Mouse (Mus musculus) stomach, embryonic 14.5 days (tissue): ENCODE measurements around the gene Mmp15. TPM values are rescaled to one million over a fixed set of nuclear protein-coding genes. Genes with fewer than 3 reads are reported as not detected.
A peak's percentile ranks its signal among the peaks of the same experiment; 100 is the strongest.

Experiments
- ATAC-seq: fragments of 200-750 bp; cut with Nextera tagmentation; 2 replicates; pipeline ENCODE4 v1.8.0; 2017; ENCODE audit warnings: low read depth, moderate TSS enrichment; ENCODE audit not compliant: insufficient number of reproducible peaks, insufficient read depth, low FRiP score
- H3K27ac ChIP-seq: fragments of 300-500 bp; sonication (generic); 2 replicates; pipeline ENCODE4 v1.5.1; 2014; ENCODE audit warnings: mild to moderate bottlenecking, low read length, moderate library complexity, mixed read lengths
- H3K27me3 ChIP-seq: fragments of 300-500 bp; sonication (generic); 2 replicates; pipeline ENCODE4 v1.6.1; 2014; ENCODE audit warnings: low read length, control low read depth, mixed read lengths; ENCODE audit not compliant: control insufficient read depth, insufficient read depth
- H3K36me3 ChIP-seq: fragments of 300-500 bp; sonication (generic); 2 replicates; pipeline ENCODE4 v1.6.1; 2014; ENCODE audit warnings: mild to moderate bottlenecking, control low read depth, low read length, moderate library complexity, mixed read lengths; ENCODE audit not compliant: control insufficient read depth, insufficient read depth
- H3K4me1 ChIP-seq: fragments of 300-500 bp; sonication (generic); 2 replicates; pipeline ENCODE4 v1.6.1; 2014; ENCODE audit warnings: low read length, control low read depth, mixed read lengths; ENCODE audit not compliant: control insufficient read depth, insufficient read depth
- H3K4me2 ChIP-seq: fragments of 300-500 bp; sonication (generic); replicated peaks from 2 replicates; pipeline ENCODE4 v1.6.1; 2014; ENCODE audit warnings: low read depth, low read length, control low read depth
- H3K4me3 ChIP-seq: fragments of 300-500 bp; sonication (generic); 2 replicates; pipeline ENCODE4 v1.5.1; 2014; ENCODE audit warnings: low read depth, low read length, control low read depth
- H3K9ac ChIP-seq: fragments of 300-500 bp; sonication (generic); replicated peaks from 2 replicates; pipeline ENCODE4 v1.6.1; 2014; ENCODE audit warnings: low read depth, mild to moderate bottlenecking, control low read depth, low read length, moderate library complexity, mixed read lengths
- H3K9me3 ChIP-seq: fragments of 300-500 bp; sonication (generic); 2 replicates; pipeline ENCODE4 v1.6.1; 2016; ENCODE audit warnings: low read depth, low read length, control low read depth; ENCODE audit not compliant: control insufficient read depth
- WGBS: fragments of 180-500 bp; shearing (Covaris S2); extraction: QIAGEN DNeasy Blood & Tissue Kit; methylation state at CpG from one replicate; pipeline ENCODE4 v1.1.7; 2014; 5-methylcytosine and 5-hydroxymethylcytosine counted together
- polyA plus RNA-seq: library from polyadenylated mRNA; unstranded; fragments of >200 nt; fragmentation: Nextera tagmentation; extraction: Ambion mirVana; gene quantifications from 2 replicates; pipeline ENCODE4 v1.2.1, GENCODE M21; 2014

Gene Mmp15
- polyA plus RNA-seq, 1 experiment from 2014 or later, result 21.5 TPM

- H3K27ac ChIP-seq, result no peak overlapping the region
- peaks cover 5% of the 10 kb centered on the region; the same call in 1 of the 2 replicates for H3K36me3 ChIP-seq
- H3K27me3 ChIP-seq, result 0 out of 2 replicates have a peak, but pooled peaks cover 2% of the 10 kb centered on the region
- no peaks in the 10 kb centered on the region for H3K9me3 ChIP-seq
- 56% methylated on average over 19 of the region's 19 CpGs for WGBS
- no peak overlapping the region for H3K9ac ChIP-seq
- H3K4me2 ChIP-seq, result no peak overlapping the region
- no peak for ATAC-seq
- peaks cover 11% of the 10 kb centered on the region; the same call in 1 of the 2 replicates for H3K4me1 ChIP-seq
- H3K4me3 ChIP-seq, result no peak overlapping the region
These were observed 3.0 kb upstream of the Mmp15 start for GRCm38 (mm10) chr8:95348811-95349630.

GRCm38 (mm10) chr8:95351461-95351860, 607 bp upstream of the Mmp15 start:
- Histone ChIP-seq H3K27ac (peak overlapping the region; percentile 81; the same call in 1 of the 2 replicates), H3K27me3 (0 out of 2 replicates have a peak, but pooled peaks cover 2% of the 10 kb centered on the region), H3K9me3 (no peaks in the 10 kb centered on the region), H3K9ac (no peak overlapping the region), H3K4me2 (peak overlapping the region; percentile 76), H3K4me3 (peak overlapping the region; percentile 72), H3K36me3 (no peaks in the 10 kb centered on the region), H3K4me1 (peaks cover 11% of the 10 kb centered on the region; the same call in 1 of the 2 replicates)
- ATAC-seq, result peak; percentile 33; the same call in 1 of the 2 replicates
- 4% methylated on average over 15 of the region's 15 CpGs for WGBS

- peak overlapping the region; percentile 80 for H3K9ac ChIP-seq
- WGBS, result 3% methylated on average over 62 of the region's 62 CpGs
- H3K9me3 ChIP-seq, result no peaks in the 10 kb centered on the region
- H3K4me2 ChIP-seq, result peak overlapping the region; percentile 76
- no peaks in the 10 kb centered on the region for H3K36me3 ChIP-seq
- peak overlapping the region; percentile 81 for H3K27ac ChIP-seq
- peaks cover 7% of the 10 kb centered on the region; the same call in 1 of the 2 replicates for H3K4me1 ChIP-seq
- peak overlapping the region; percentile 72 for H3K4me3 ChIP-seq
- ATAC-seq, result peak; percentile 59
- 0 out of 2 replicates have a peak, but pooled peaks cover 2% of the 10 kb centered on the region for H3K27me3 ChIP-seq
These were observed 1.1 kb downstream of the Mmp15 start for GRCm38 (mm10) chr8:95352871-95353866.

GRCm38 (mm10) chr8:95354606-95355005, 2.5 kb downstream of the Mmp15 start:
- no peak overlapping the region for H3K9ac ChIP-seq
- WGBS, result 85% methylated on average over 2 of the region's 2 CpGs
- no peaks in the 10 kb centered on the region for H3K36me3 ChIP-seq
- no peak overlapping the region for H3K4me3 ChIP-seq
- H3K4me2 ChIP-seq, result 0 out of 2 replicates have a peak overlapping the region, but pooled peaks have one; percentile 76
- H3K27me3 ChIP-seq, result 0 out of 2 replicates have a peak, but pooled peaks cover 2% of the 10 kb centered on the region
- H3K4me1 ChIP-seq, result peaks cover 13% of the 10 kb centered on the region
- ATAC-seq, result no peak
- H3K9me3 ChIP-seq, result no peaks in the 10 kb centered on the region
- no peak overlapping the region for H3K27ac ChIP-seq

- Histone ChIP-seq H3K4me2 (no peak overlapping the region), H3K27ac (peak overlapping the region; percentile 63; the same call in 1 of the 2 replicates), H3K4me1 (peaks cover 21% of the 10 kb centered on the region), H3K36me3 (no peaks in the 10 kb centered on the region), H3K9ac (0 out of 2 replicates have a peak overlapping the region, but pooled peaks have one; percentile 3), H3K4me3 (no peak overlapping the region), H3K9me3 (no peaks in the 10 kb centered on the region; the same call in 1 of the 2 replicates), H3K27me3 (0 out of 2 replicates have a peak, but pooled peaks cover 1% of the 10 kb centered on the region)
- WGBS, result 36% methylated on average over 7 of the region's 8 CpGs
- peak; percentile 34 for ATAC-seq
These were observed 6.7 kb downstream of the Mmp15 start for GRCm38 (mm10) chr8:95358550-95359411.

GRCm38 (mm10) chr8:95360181-95361015, 8.3 kb downstream of the Mmp15 start:
- H3K27ac ChIP-seq, result peak overlapping the region; percentile 58; the same call in 1 of the 2 replicates

GRCm38 (mm10) chr8:95361016-95361341, 8.9 kb downstream of the Mmp15 start:
- no peak overlapping the region for H3K4me2 ChIP-seq
- no peak overlapping the region for H3K27ac ChIP-seq
- H3K4me1 ChIP-seq, result peaks cover 21% of the 10 kb centered on the region
- no peaks in the 10 kb centered on the region for H3K36me3 ChIP-seq
- H3K27me3 ChIP-seq, result no peaks in the 10 kb centered on the region
- no peak overlapping the region for H3K9ac ChIP-seq
- 63% methylated on average over 3 of the region's 3 CpGs for WGBS
- no peak for ATAC-seq
- no peak overlapping the region for H3K4me3 ChIP-seq
- no peaks in the 10 kb centered on the region; the same call in 1 of the 2 replicates for H3K9me3 ChIP-seq

More at GRCm38 (mm10) chr8:95360181-95361015, 8.3 kb downstream of the Mmp15 start:
- Histone ChIP-seq H3K4me1 (peaks cover 21% of the 10 kb centered on the region), H3K9ac (no peak overlapping the region), H3K27me3 (no peaks in the 10 kb centered on the region), H3K4me2 (no peak overlapping the region), H3K36me3 (no peaks in the 10 kb centered on the region), H3K4me3 (no peak overlapping the region), H3K9me3 (no peaks in the 10 kb centered on the region; the same call in 1 of the 2 replicates)
- 0 out of 2 replicates have a peak, but pooled peaks have one; percentile 25 for ATAC-seq
- WGBS, result 48% methylated on average over 7 of the region's 7 CpGs
